Mouse (Mus musculus) layer of hippocampus, adult 18-20 months (tissue): ENCODE results near the gene Rab38. TPM values are rescaled to one million over a fixed set of nuclear protein-coding genes. Genes with fewer than 3 reads are reported as not detected.

Source experiments
- DNase-seq, 2 experiments: peaks; one replicate each; pipeline ENCODE4 v3.0.0; 2022; ENCODE audit warnings: low spot score in 2 of 2
- total RNA-seq, 2 experiments: library from RNA; stranded (reverse); gene quantifications; 2 replicates each; pipeline ENCODE4 v1.2.3; 2021

Rab38 gene
- total RNA-seq, 2 experiments from 2014 or later: 1.2 to 2.1 TPM

- DNase-seq: no peak
These were observed 92.4 kb downstream of the Rab38 start for GRCm38 (mm10) chr7:88522481-88522880.

- no peak for DNase-seq
These were observed 97.1 kb downstream of the Rab38 start for GRCm38 (mm10) chr7:88527100-88527671.

GRCm38 (mm10) chr7:88536127-88536531, 106.1 kb downstream of the Rab38 start:
- no peak for DNase-seq

- DNase-seq: no peak
These were observed 106.7 kb downstream of the Rab38 start for GRCm38 (mm10) chr7:88536743-88537142.

Other genes starting within 250 kb of the Rab38 start
- 10 to 100 TPM; 14.7 to 15.3 TPM for gene Ctsc, start 152.2 kb upstream of the Rab38 start, total RNA-seq